Mouse (Mus musculus) neural tube, embryonic 15.5 days (tissue): ENCODE results near the gene Mrps34. TPM values are rescaled to one million over a fixed set of nuclear protein-coding genes. Genes with fewer than 3 reads are reported as not detected.
A peak's percentile ranks its signal among the peaks of the same experiment; 100 is the strongest.

Experiments used
- ATAC-seq: fragments of 200-750 bp; cut with Nextera tagmentation; 2 replicates; pipeline ENCODE4 v1.8.0; 2017; ENCODE audit warnings: mild to moderate bottlenecking, moderate TSS enrichment, moderate library complexity; ENCODE audit not compliant: low FRiP score
- H3K27ac ChIP-seq: fragments of 300-500 bp; sonication (generic); replicated peaks from 2 replicates; pipeline ENCODE4 v1.5.1; 2015; ENCODE audit warnings: mild to moderate bottlenecking, inconsistent platforms
- H3K27me3 ChIP-seq: fragments of 300-500 bp; sonication (generic); replicated peaks from 2 replicates; pipeline ENCODE4 v1.6.1; 2015; ENCODE audit warnings: inconsistent platforms
- H3K36me3 ChIP-seq: fragments of 300-500 bp; sonication (generic); 2 replicates; pipeline ENCODE4 v1.6.1; 2015; ENCODE audit warnings: inconsistent platforms
- H3K4me1 ChIP-seq: fragments of 300-500 bp; sonication (generic); 2 replicates; pipeline ENCODE4 v1.6.1; 2015; ENCODE audit warnings: inconsistent platforms
- H3K4me2 ChIP-seq: fragments of 300-500 bp; sonication (generic); 2 replicates; pipeline ENCODE4 v1.6.1; 2015; ENCODE audit warnings: inconsistent platforms, mild to moderate bottlenecking, moderate library complexity
- H3K4me3 ChIP-seq: fragments of 300-500 bp; sonication (generic); replicated peaks from 2 replicates; pipeline ENCODE4 v1.5.1; 2015; ENCODE audit warnings: mild to moderate bottlenecking, inconsistent platforms
- H3K9ac ChIP-seq: fragments of 300-500 bp; sonication (generic); replicated peaks from 2 replicates; pipeline ENCODE4 v1.6.1; 2015; ENCODE audit warnings: mild to moderate bottlenecking, inconsistent platforms
- H3K9me3 ChIP-seq: fragments of 300-500 bp; sonication (generic); replicated peaks from 2 replicates; pipeline ENCODE4 v1.6.1; 2016; ENCODE audit warnings: inconsistent platforms
- WGBS: fragments of 180-500 bp; shearing (Covaris S2); methylation state at CpG from one replicate; pipeline ENCODE4 v1.1.7; 2015; ENCODE audit warnings: mixed read lengths; 5-methylcytosine and 5-hydroxymethylcytosine counted together
- polyA plus RNA-seq: library from polyadenylated mRNA; unstranded; fragments of >200 nt; fragmentation: Nextera tagmentation; extraction: Ambion mirVana; gene quantifications from 2 replicates; pipeline ENCODE4 v1.2.1, GENCODE M21; 2015

The Mrps34 gene
- 89.0 and 89.5 TPM in 2 replicates for polyA plus RNA-seq

- Histone ChIP-seq H3K4me2 (peak within 1 kb of the TSS; percentile 99), H3K4me1 (peaks cover 61% of the 10 kb centered on the region), H3K27me3 (no peaks in the 10 kb centered on the region), H3K36me3 (peaks cover 63% of the 10 kb centered on the region), H3K9me3 (no peaks in the 10 kb centered on the region), H3K27ac (peak within 1 kb of the TSS; percentile 88), H3K4me3 (peak within 1 kb of the TSS; percentile 87), H3K9ac (peak within 1 kb of the TSS; percentile 93)
- under 1% methylated on average over 62 of the region's 62 CpGs for WGBS
- peak; percentile 68 for ATAC-seq
Observed at GRCm38 (mm10) chr17:24894995-24895547, at the start of gene Mrps34, which contains the start of gene Eme2. TSS of gene Mrps34 (plus strand) at chr17:24895116. TSS of gene Eme2 (minus strand) at chr17:24895087.

- Histone ChIP-seq H3K4me1 (peaks cover 23% of the 10 kb centered on the region), H3K27me3 (peaks cover 11% of the 10 kb centered on the region), H3K27ac (no peak overlapping the region), H3K9me3 (no peaks in the 10 kb centered on the region), H3K9ac (no peak overlapping the region), H3K4me3 (no peak overlapping the region), H3K36me3 (no peaks in the 10 kb centered on the region), H3K4me2 (no peak overlapping the region)
- ATAC-seq: no peak
- 100% methylated on average over 1 of the region's 1 CpGs for WGBS
Observed at GRCm38 (mm10) chr17:24847386-24847785, 47.5 kb upstream of the Mrps34 start.

GRCm38 (mm10) chr17:24848600-24849031, 46.3 kb upstream of the Mrps34 start:
- Histone ChIP-seq H3K9me3 (no peaks in the 10 kb centered on the region), H3K4me3 (peak overlapping the region; percentile 12; the same call in 1 of the 2 replicates)
- ATAC-seq: no peak

GRCm38 (mm10) chr17:24849733-24850064, 45.2 kb upstream of the Mrps34 start:
- Histone ChIP-seq H3K36me3 (peaks cover 9% of the 10 kb centered on the region), H3K9me3 (no peaks in the 10 kb centered on the region), H3K4me2 (peak overlapping the region; percentile 93), H3K9ac (peak overlapping the region; percentile 77), H3K27me3 (no peaks in the 10 kb centered on the region; the same call in 1 of the 2 replicates), H3K4me3 (peak overlapping the region; percentile 98), H3K27ac (peak overlapping the region; percentile 98), H3K4me1 (peaks cover 23% of the 10 kb centered on the region)
- peak; percentile 79 for ATAC-seq
- WGBS: 0% methylated on average over 21 of the region's 21 CpGs

More at GRCm38 (mm10) chr17:24848600-24849031, 46.3 kb upstream of the Mrps34 start:
- peaks cover 5% of the 10 kb centered on the region; the same call in 1 of the 2 replicates for H3K27me3 ChIP-seq
- peaks cover 5% of the 10 kb centered on the region for H3K36me3 ChIP-seq
- no peak overlapping the region for H3K9ac ChIP-seq
- peaks cover 23% of the 10 kb centered on the region for H3K4me1 ChIP-seq
- H3K27ac ChIP-seq: no peak overlapping the region
- peak overlapping the region; percentile 93 for H3K4me2 ChIP-seq

GRCm38 (mm10) chr17:24850065-24850772, 44.7 kb upstream of the Mrps34 start, which contains the start of gene Fahd1:
TSS of gene Fahd1 (minus strand) at chr17:24850364.
- Histone ChIP-seq H3K9ac (peak within 1 kb of the TSS; percentile 77), H3K27me3 (no peaks in the 10 kb centered on the region; the same call in 1 of the 2 replicates), H3K4me3 (peak within 1 kb of the TSS; percentile 98), H3K36me3 (peaks cover 12% of the 10 kb centered on the region), H3K27ac (peak within 1 kb of the TSS; percentile 98), H3K4me2 (peak within 1 kb of the TSS; percentile 93), H3K4me1 (peaks cover 23% of the 10 kb centered on the region), H3K9me3 (no peaks in the 10 kb centered on the region)
- ATAC-seq: peak; percentile 100
- WGBS: 1% methylated on average over 58 of the region's 58 CpGs

GRCm38 (mm10) chr17:24850773-24851127, 44.2 kb upstream of the Mrps34 start:
- Histone ChIP-seq H3K9me3 (no peaks in the 10 kb centered on the region), H3K4me1 (peaks cover 23% of the 10 kb centered on the region), H3K9ac (peak overlapping the region; percentile 70), H3K36me3 (peaks cover 15% of the 10 kb centered on the region), H3K4me2 (peak overlapping the region; percentile 93), H3K27me3 (no peaks in the 10 kb centered on the region; the same call in 1 of the 2 replicates), H3K4me3 (peak overlapping the region; percentile 98), H3K27ac (peak overlapping the region; percentile 98)
- ATAC-seq: no peak
- 2% methylated on average over 20 of the region's 20 CpGs for WGBS

- H3K36me3 ChIP-seq: peaks cover 23% of the 10 kb centered on the region
- H3K4me2 ChIP-seq: peak overlapping the region; percentile 93
- H3K9ac ChIP-seq: peak overlapping the region; percentile 70
- no peaks in the 10 kb centered on the region for H3K9me3 ChIP-seq
- H3K4me3 ChIP-seq: peak overlapping the region; percentile 98
- H3K4me1 ChIP-seq: peaks cover 23% of the 10 kb centered on the region
- H3K27ac ChIP-seq: no peak overlapping the region
- 85% methylated on average over 10 of the region's 10 CpGs for WGBS
- no peak for ATAC-seq
- no peaks in the 10 kb centered on the region; the same call in 1 of the 2 replicates for H3K27me3 ChIP-seq
Observed at GRCm38 (mm10) chr17:24851381-24852125, 43.4 kb upstream of the Mrps34 start.

- WGBS: 76% methylated on average over 3 of the region's 3 CpGs
- H3K27me3 ChIP-seq: no peaks in the 10 kb centered on the region; the same call in 1 of the 2 replicates
- no peaks in the 10 kb centered on the region for H3K9me3 ChIP-seq
- no peak overlapping the region for H3K4me2 ChIP-seq
- H3K36me3 ChIP-seq: peaks cover 59% of the 10 kb centered on the region
- no peak overlapping the region for H3K9ac ChIP-seq
- peaks cover 12% of the 10 kb centered on the region for H3K4me1 ChIP-seq
- no peak for ATAC-seq
- no peak overlapping the region for H3K27ac ChIP-seq
- no peak overlapping the region for H3K4me3 ChIP-seq
Observed at GRCm38 (mm10) chr17:24855838-24856464, 39.0 kb upstream of the Mrps34 start.

- H3K4me2 ChIP-seq: no peak overlapping the region
- H3K9me3 ChIP-seq: no peaks in the 10 kb centered on the region
- no peak overlapping the region for H3K27ac ChIP-seq
- no peak for ATAC-seq
- H3K4me1 ChIP-seq: peaks cover 5% of the 10 kb centered on the region
- H3K36me3 ChIP-seq: peaks cover 65% of the 10 kb centered on the region
- H3K27me3 ChIP-seq: no peaks in the 10 kb centered on the region; the same call in 1 of the 2 replicates
- no peak overlapping the region for H3K4me3 ChIP-seq
- 93% methylated on average over 13 of the region's 13 CpGs for WGBS
- no peak overlapping the region for H3K9ac ChIP-seq
Observed at GRCm38 (mm10) chr17:24856589-24856988, 38.3 kb upstream of the Mrps34 start.

GRCm38 (mm10) chr17:24857831-24858470, 37.0 kb upstream of the Mrps34 start:
- 91% methylated on average over 8 of the region's 8 CpGs for WGBS
- peaks cover 75% of the 10 kb centered on the region for H3K36me3 ChIP-seq

GRCm38 (mm10) chr17:24858967-24859366, 35.9 kb upstream of the Mrps34 start:
- ATAC-seq: no peak
- no peaks in the 10 kb centered on the region for H3K9me3 ChIP-seq
- 89% methylated on average over 6 of the region's 6 CpGs for WGBS

More at GRCm38 (mm10) chr17:24857831-24858470, 37.0 kb upstream of the Mrps34 start:
- H3K4me3 ChIP-seq: no peak overlapping the region
- no peaks in the 10 kb centered on the region for H3K9me3 ChIP-seq
- no peak overlapping the region for H3K27ac ChIP-seq
- H3K4me1 ChIP-seq: no peaks in the 10 kb centered on the region
- ATAC-seq: no peak
- no peaks in the 10 kb centered on the region for H3K27me3 ChIP-seq
- no peak overlapping the region for H3K9ac ChIP-seq
- H3K4me2 ChIP-seq: no peak overlapping the region

More at GRCm38 (mm10) chr17:24858967-24859366, 35.9 kb upstream of the Mrps34 start:
- H3K36me3 ChIP-seq: peaks cover 74% of the 10 kb centered on the region
- no peak overlapping the region for H3K4me2 ChIP-seq
- no peak overlapping the region for H3K9ac ChIP-seq
- no peaks in the 10 kb centered on the region for H3K4me1 ChIP-seq
- no peak overlapping the region for H3K27ac ChIP-seq
- H3K4me3 ChIP-seq: no peak overlapping the region
- no peaks in the 10 kb centered on the region for H3K27me3 ChIP-seq
